Mouse (Mus musculus) CH12.LX (cell line): ENCODE data around the gene Spib. TPM values are rescaled to one million over a fixed set of nuclear protein-coding genes. Genes with fewer than 3 reads are reported as not detected.

Source experiments
- DNase-seq: peaks from one replicate; pipeline ENCODE4 v3.0.0-alpha.2; 2013; ENCODE audit errors: extremely low read depth
- H3K27ac ChIP-seq: 2 replicates; pipeline ENCODE4 v1.5.1; 2012; ENCODE audit warnings: low read depth, mild to moderate bottlenecking, control low read depth, moderate library complexity; ENCODE audit not compliant: insufficient read depth
- H3K27me3 ChIP-seq: replicated peaks from 2 replicates; pipeline ENCODE3; 2012; ENCODE audit warnings: inconsistent platforms
- H3K36me3 ChIP-seq, 2 experiments: replicated peaks in 1 of 2; 2 replicates each; pipeline versions ENCODE3 to v1.6.1; 2012; ENCODE audit warnings: inconsistent platforms in 1 of 2, low read length in 1 of 2, mild to moderate bottlenecking in 1 of 2, mixed read lengths in 1 of 2, moderate library complexity in 1 of 2; ENCODE audit not compliant: control insufficient read depth in 1 of 2, insufficient read depth in 1 of 2
- H3K4me1 ChIP-seq, 2 experiments: 2 replicates each; pipeline ENCODE4 v1.6.1; 2012; ENCODE audit warnings: inconsistent platforms in 1 of 2, moderate library complexity in 1 of 2; ENCODE audit not compliant: insufficient read depth in 2 of 2, control insufficient read depth in 1 of 2
- H3K4me2 ChIP-seq: 2 replicates; pipeline ENCODE4 v1.6.1; 2012; ENCODE audit warnings: low read depth, mild to moderate bottlenecking, control low read depth; ENCODE audit not compliant: poor library complexity, insufficient read depth, severe bottlenecking
- H3K4me3 ChIP-seq, 3 experiments: fragments of 150-350 bp in 1 of 3; sonication (generic) in 1 of 3; replicated peaks in 1 of 3; 2 replicates each; pipeline versions ENCODE3 to v1.5.1; 2011 to 2012; ENCODE audit warnings: low read depth in 2 of 3, low read length in 2 of 3, mild to moderate bottlenecking in 2 of 3, moderate library complexity in 2 of 3, control low read depth in 1 of 3, improper control_type of control experiment in 1 of 3, inconsistent platforms in 1 of 3, mixed read lengths in 1 of 3; ENCODE audit not compliant: poor library complexity in 1 of 3
- H3K79me2 ChIP-seq: replicated peaks from 2 replicates; pipeline ENCODE4 v1.6.1; 2012; ENCODE audit warnings: mild to moderate bottlenecking, moderate library complexity; ENCODE audit not compliant: control insufficient read depth, poor library complexity, insufficient read depth, severe bottlenecking; ENCODE audit errors: extremely low read depth
- H3K9ac ChIP-seq: 2 replicates; pipeline ENCODE4 v1.6.1; 2012; ENCODE audit warnings: low read depth, mild to moderate bottlenecking, control low read depth, moderate library complexity; ENCODE audit not compliant: insufficient read depth
- H3K9me3 ChIP-seq: replicated peaks from 2 replicates; pipeline ENCODE3; 2012; ENCODE audit warnings: low read length, inconsistent platforms, mixed read lengths
- BHLHE40 ChIP-seq: IDR thresholded peaks from 2 replicates; pipeline ENCODE4 v1.6.1; 2011; ENCODE audit warnings: mild to moderate bottlenecking, low read depth, low read length, improper control_type of control experiment
- CHD1 ChIP-seq: IDR thresholded peaks from 2 replicates; pipeline ENCODE4 v1.6.1; 2012; ENCODE audit warnings: low read depth, low read length, improper control_type of control experiment, inconsistent platforms
- CHD2 ChIP-seq: IDR thresholded peaks from 2 replicates; pipeline ENCODE4 v1.6.1; 2011; ENCODE audit warnings: low read length, improper control_type of control experiment
- CTCF ChIP-seq, 2 experiments: IDR thresholded peaks in 1 of 2; conservative IDR thresholded peaks in 1 of 2; 2 replicates each; pipeline ENCODE4 v1.5.1; 2011 to 2012; ENCODE audit warnings: low read depth in 2 of 2, low read length in 2 of 2, improper control_type of control experiment in 1 of 2, inconsistent platforms in 1 of 2, mild to moderate bottlenecking in 1 of 2, moderate library complexity in 1 of 2
- E2F4 ChIP-seq: IDR thresholded peaks from 2 replicates; pipeline ENCODE4 v1.6.1; 2011; ENCODE audit warnings: low read depth, low read length, improper control_type of control experiment; ENCODE audit not compliant: insufficient replicate concordance
- ELF1 ChIP-seq: IDR thresholded peaks from 2 replicates; pipeline ENCODE4 v1.6.1; 2014; ENCODE audit warnings: low read depth, mild to moderate bottlenecking, inconsistent platforms, low read length, improper control_type of control experiment
- EP300 ChIP-seq: IDR thresholded peaks from 2 replicates; pipeline ENCODE4 v1.6.1; 2011; ENCODE audit warnings: low read length, improper control_type of control experiment
- ETS1 ChIP-seq: conservative IDR thresholded peaks from 2 replicates; pipeline ENCODE4 v1.6.1; 2012; ENCODE audit warnings: low read depth, mild to moderate bottlenecking, inconsistent platforms, low read length, improper control_type of control experiment, moderate library complexity
- GABPA ChIP-seq: IDR thresholded peaks from 2 replicates; pipeline ENCODE4 v1.6.1; 2012; ENCODE audit warnings: low read depth, low read length, improper control_type of control experiment, inconsistent platforms; ENCODE audit not compliant: insufficient replicate concordance
- IRF4 ChIP-seq: IDR thresholded peaks from 2 replicates; pipeline ENCODE4 v1.6.1; 2014; ENCODE audit warnings: low read depth, mild to moderate bottlenecking, inconsistent platforms, low read length, improper control_type of control experiment
- JUN ChIP-seq: IDR thresholded peaks from 2 replicates; pipeline ENCODE4 v1.6.1; 2011; ENCODE audit warnings: low read depth, mild to moderate bottlenecking, low read length, improper control_type of control experiment, moderate library complexity; ENCODE audit not compliant: insufficient read depth
- JUND ChIP-seq: conservative IDR thresholded peaks from 2 replicates; pipeline ENCODE4 v1.6.1; 2011; ENCODE audit warnings: low read depth, low read length, improper control_type of control experiment
- KAT2A ChIP-seq: IDR thresholded peaks from 2 replicates; pipeline ENCODE4 v1.6.1; 2012; ENCODE audit warnings: low read length, improper control_type of control experiment, inconsistent platforms; ENCODE audit not compliant: insufficient replicate concordance
- MAFK ChIP-seq: IDR thresholded peaks from 2 replicates; pipeline ENCODE4 v1.6.1; 2011; ENCODE audit warnings: low read length, improper control_type of control experiment; ENCODE audit not compliant: insufficient replicate concordance
- MAX ChIP-seq: IDR thresholded peaks from 2 replicates; pipeline ENCODE4 v1.6.1; 2011; ENCODE audit warnings: low read length, improper control_type of control experiment
- MAZ ChIP-seq: IDR thresholded peaks from 2 replicates; pipeline ENCODE4 v1.6.1; 2012; ENCODE audit warnings: low read depth, mild to moderate bottlenecking, inconsistent platforms, low read length, improper control_type of control experiment, moderate library complexity
- MEF2A ChIP-seq: IDR thresholded peaks from 2 replicates; pipeline ENCODE4 v1.6.1; 2014; ENCODE audit warnings: low read depth, mild to moderate bottlenecking, inconsistent platforms, low read length, improper control_type of control experiment, borderline replicate concordance
- MXI1 ChIP-seq: IDR thresholded peaks from 2 replicates; pipeline ENCODE4 v1.6.1; 2011; ENCODE audit warnings: mild to moderate bottlenecking, low read depth, low read length, improper control_type of control experiment
- MYC ChIP-seq: IDR thresholded peaks from 2 replicates; pipeline ENCODE4 v1.6.1; 2011; ENCODE audit warnings: low read depth, mild to moderate bottlenecking, improper control_type of control experiment, low read length
- NELFE ChIP-seq: IDR thresholded peaks from 2 replicates; pipeline ENCODE4 v1.6.1; 2011; ENCODE audit warnings: low read depth, low read length, improper control_type of control experiment
- NRF1 ChIP-seq: IDR thresholded peaks from 2 replicates; pipeline ENCODE4 v1.6.1; 2014; ENCODE audit warnings: low read depth, mild to moderate bottlenecking, inconsistent platforms, low read length, improper control_type of control experiment, moderate library complexity
- PAX5 ChIP-seq: IDR thresholded peaks from 2 replicates; pipeline ENCODE4 v1.6.1; 2012; ENCODE audit warnings: low read length, inconsistent platforms, mixed read lengths
- POLR2A ChIP-seq: IDR thresholded peaks from 2 replicates; pipeline ENCODE4 v1.6.1; 2011; ENCODE audit warnings: low read depth, mild to moderate bottlenecking, improper control_type of control experiment, low read length
- POLR2AphosphoS2 ChIP-seq: IDR thresholded peaks from 2 replicates; pipeline ENCODE4 v1.6.1; 2011; ENCODE audit warnings: low read depth, low read length, improper control_type of control experiment
- RAD21 ChIP-seq: IDR thresholded peaks from 2 replicates; pipeline ENCODE4 v1.6.1; 2011; ENCODE audit warnings: low read depth, mild to moderate bottlenecking, low read length, improper control_type of control experiment, moderate library complexity
- RCOR1 ChIP-seq: conservative IDR thresholded peaks from 2 replicates; pipeline ENCODE4 v1.6.1; 2012; ENCODE audit warnings: low read depth, mild to moderate bottlenecking, inconsistent platforms, low read length, improper control_type of control experiment
- SIN3A ChIP-seq: IDR thresholded peaks from 2 replicates; pipeline ENCODE4 v1.6.1; 2012; ENCODE audit warnings: low read length, improper control_type of control experiment, inconsistent platforms
- SMC3 ChIP-seq: IDR thresholded peaks from 2 replicates; pipeline ENCODE4 v1.6.1; 2011; ENCODE audit warnings: low read depth, low read length, improper control_type of control experiment
- TBP ChIP-seq: conservative IDR thresholded peaks from 2 replicates; pipeline ENCODE4 v1.6.1; 2011; ENCODE audit warnings: low read depth, low read length, improper control_type of control experiment
- TCF12 ChIP-seq: IDR thresholded peaks from 2 replicates; pipeline ENCODE4 v1.6.1; 2014; ENCODE audit warnings: low read depth, mild to moderate bottlenecking, inconsistent platforms, low read length, improper control_type of control experiment
- UBTF ChIP-seq: IDR thresholded peaks from 2 replicates; pipeline ENCODE4 v1.6.1; 2012; ENCODE audit warnings: low read depth, mild to moderate bottlenecking, inconsistent platforms, low read length, improper control_type of control experiment, moderate library complexity
- USF1 ChIP-seq: IDR thresholded peaks from 2 replicates; pipeline ENCODE4 v1.6.1; 2014; ENCODE audit warnings: low read depth, mild to moderate bottlenecking, inconsistent platforms, low read length, improper control_type of control experiment
- USF2 ChIP-seq: conservative IDR thresholded peaks from 2 replicates; pipeline ENCODE4 v1.6.1; 2011; ENCODE audit warnings: low read depth, low read length, improper control_type of control experiment
- ZC3H11A ChIP-seq: IDR thresholded peaks from 2 replicates; pipeline ENCODE4 v1.6.1; 2012; ENCODE audit warnings: low read depth, mild to moderate bottlenecking, inconsistent platforms, low read length, improper control_type of control experiment
- ZKSCAN1 ChIP-seq: IDR thresholded peaks from 2 replicates; pipeline ENCODE4 v1.6.1; 2012; ENCODE audit warnings: low read depth, inconsistent platforms, low read length, improper control_type of control experiment, borderline replicate concordance
- ZMIZ1 ChIP-seq: IDR thresholded peaks from 2 replicates; pipeline ENCODE4 v1.6.1; 2012; ENCODE audit warnings: low read depth, mild to moderate bottlenecking, inconsistent platforms, low read length, improper control_type of control experiment
- ZNF384 ChIP-seq: IDR thresholded peaks from 2 replicates; pipeline ENCODE4 v1.6.1; 2012; ENCODE audit warnings: low read depth, low read length, improper control_type of control experiment, inconsistent platforms
- dilution Hi-C: fragments of 300-500 bp; cut with MboI; formaldehyde crosslinking; loops from 2 replicates; pipeline ENCODE4 v1.14.3; 2020; ENCODE audit warnings: low sequenced_read_pairs; ENCODE audit not compliant: extremely low pct_unique_long_range_greater_than_20kb, extremely low pct_ligation_motif_present
- in situ Hi-C: fragments of 300-500 bp; cut with MboI; formaldehyde crosslinking; loops from 3 replicates; pipeline ENCODE4 v1.14.3; 2019; ENCODE audit warnings: low sequenced_read_pairs, low pct_ligation_motif_present, low pct_unique_long_range_greater_than_20kb, mixed read lengths
- polyA plus RNA-seq: library from polyadenylated mRNA; unstranded; fragments of >175 nt; gene quantifications from 2 replicates; pipeline ENCODE4 v1.2.1, GENCODE M21; 2012; ENCODE audit warnings: low read depth; ENCODE audit not compliant: insufficient read length
- total RNA-seq, 2 experiments: library from RNA; depleted of rRNA; stranded (reverse); fragments of 300-350 nt in 1 of 2; fragments of >200 nt in 1 of 2; gene quantifications; 2 replicates each; pipeline ENCODE4 v1.2.3; 2012 to 2014

Spib gene
- total and polyA plus RNA-seq, 3 experiments, result 194 to 336 (median 200) TPM

GRCm38 (mm10) chr7:44531207-44531606 lies 664 bp downstream of the Spib start (continued):
- TF ChIP-seq JUN (no peak), MYC (no peak), ZC3H11A (no peak), GABPA (no peak), MAX (no peak; the same call in 1 of the 2 replicates), UBTF (no peak)

GRCm38 (mm10) chr7:44530507-44530906 lies 1.4 kb downstream of the Spib start:
- dilution Hi-C loops, result no loop called here
- H3K79me2 ChIP-seq, result peaks cover 10% of the 10 kb centered on the region
- H3K27ac ChIP-seq, result peak overlapping the region; percentile 98
- peak overlapping the region; percentile 65 to 77 (median 72) for H3K4me3 ChIP-seq
- H3K4me2 ChIP-seq, result peak overlapping the region; percentile 59
- no peaks in the 10 kb centered on the region for H3K9me3 ChIP-seq
- no peak for DNase-seq
- in situ Hi-C loops, result no loop called here
- no peaks in the 10 kb centered on the region for H3K27me3 ChIP-seq
- peaks cover 23 to 62% of the 10 kb centered on the region in 2 experiments for H3K36me3 ChIP-seq
- peak overlapping the region; percentile 39 for H3K9ac ChIP-seq
- H3K4me1 ChIP-seq, result peaks cover 45 to 57% of the 10 kb centered on the region in 2 experiments
- TF ChIP-seq PAX5 (no peak), SMC3 (no peak), CHD2 (0 out of 2 replicates have a peak, but pooled peaks have one; percentile 18), CHD1 (peak; percentile 92), ZNF384 (no peak), E2F4 (no peak), RAD21 (no peak), MEF2A (no peak), MYC (0 out of 2 replicates have a peak, but pooled peaks have one; percentile 7), TCF12 (no peak), JUN (no peak), ZC3H11A (no peak), POLR2A (no peak), RCOR1 (no peak), BHLHE40 (0 out of 2 replicates have a peak, but pooled peaks have one; percentile 28), CTCF (conservative IDR thresholded peaks at IDR 0.05 in 1 of 2, IDR thresholded peaks at IDR 0.05 in 1 of 2; ENCODE audit: low read depth in 2 of 2, low read length in 2 of 2) (no peak), ELF1 (no peak), MAFK (no peak), SIN3A (0 out of 2 replicates have a peak, but pooled peaks have one; percentile 6), JUND (no peak), POLR2AphosphoS2 (0 out of 2 replicates have a peak, but pooled peaks have one; percentile 50), ZKSCAN1 (no peak), ETS1 (no peak), USF2 (no peak), KAT2A (no peak), ZMIZ1 (peak; percentile 23; the same call in 1 of the 2 replicates), NRF1 (no peak), IRF4 (no peak), EP300 (0 out of 2 replicates have a peak, but pooled peaks have one; percentile 34), MXI1 (0 out of 2 replicates have a peak, but pooled peaks have one; percentile 13), TBP (no peak), MAX (no peak), GABPA (no peak), MAZ (no peak), USF1 (no peak), NELFE (no peak), UBTF (no peak)
